Mouse (Mus musculus) granulocyte monocyte progenitor cell, adult 5-6 weeks (primary cell): ENCODE results near the gene Fam198b. TPM values are rescaled to one million over a fixed set of nuclear protein-coding genes. Genes with fewer than 3 reads are reported as not detected.

Experiments used
- ATAC-seq: replicated peaks from 2 replicates; pipeline ENCODE4 v1.8.0; 2016; ENCODE audit warnings: mild to moderate bottlenecking, moderate TSS enrichment, inconsistent platforms; ENCODE audit not compliant: poor library complexity, severe bottlenecking
- total RNA-seq, 2 experiments: library from RNA; stranded (forward) in 1 of 2; stranded (reverse) in 1 of 2; fragments of 200-712, 200-1000 nt in 1 of 2; fragments of >200 nt in 1 of 2; fragmentation: Nextera tagmentation in 1 of 2; gene quantifications; 2 replicates each; pipeline ENCODE4 v1.2.3; 2014 to 2017

The Fam198b gene
- total RNA-seq (2014; fragmentation: Nextera tagmentation) (0.13 and 0.24 TPM in 2 replicates), total RNA-seq (2017) (0.04 and 0.05 TPM in 2 replicates)

- ATAC-seq: no peak
Measured at GRCm38 (mm10) chr3:79884305-79884704, at the start of gene Fam198b. Fam198b (plus strand) TSS chr3:79884533.

GRCm38 (mm10) chr3:79838751-79839150, 45.6 kb upstream of the Fam198b start:
- ATAC-seq: peak; percentile 53

- no peak for ATAC-seq
Measured at GRCm38 (mm10) chr3:79841475-79841874, 42.9 kb upstream of the Fam198b start.

- ATAC-seq: peak; percentile 47
Measured at GRCm38 (mm10) chr3:79842165-79842564, 42.2 kb upstream of the Fam198b start.

GRCm38 (mm10) chr3:79842616-79843016, 41.7 kb upstream of the Fam198b start:
- peak; percentile 77 for ATAC-seq

GRCm38 (mm10) chr3:79843999-79844398, 40.3 kb upstream of the Fam198b start:
- ATAC-seq: peak; percentile 71

- ATAC-seq: peak; percentile 46
Measured at GRCm38 (mm10) chr3:79846633-79847032, 37.7 kb upstream of the Fam198b start.

GRCm38 (mm10) chr3:79848841-79849240, 35.5 kb upstream of the Fam198b start:
- ATAC-seq: no peak

- ATAC-seq: no peak
Measured at GRCm38 (mm10) chr3:79849621-79850020, 34.7 kb upstream of the Fam198b start.

GRCm38 (mm10) chr3:79850656-79851055, 33.7 kb upstream of the Fam198b start:
- no peak for ATAC-seq

GRCm38 (mm10) chr3:79852108-79852507, 32.2 kb upstream of the Fam198b start:
- ATAC-seq: no peak

- ATAC-seq: peak; percentile 84
Measured at GRCm38 (mm10) chr3:79852654-79853166, 31.6 kb upstream of the Fam198b start, which contains the start of gene Tmem144. Tmem144 (minus strand) TSS chr3:79852773.

GRCm38 (mm10) chr3:79857780-79858179, 26.6 kb upstream of the Fam198b start:
- ATAC-seq: no peak

- ATAC-seq: no peak
Measured at GRCm38 (mm10) chr3:79858221-79858620, 26.1 kb upstream of the Fam198b start.

GRCm38 (mm10) chr3:79864824-79865223, 19.5 kb upstream of the Fam198b start:
- ATAC-seq: peak; percentile 99

- no peak for ATAC-seq
Measured at GRCm38 (mm10) chr3:79866089-79866488, 18.2 kb upstream of the Fam198b start.

- ATAC-seq: no peak
Measured at GRCm38 (mm10) chr3:79866526-79866925, 17.8 kb upstream of the Fam198b start.

GRCm38 (mm10) chr3:79867121-79867709, 17.1 kb upstream of the Fam198b start:
- ATAC-seq: no peak

GRCm38 (mm10) chr3:79875471-79875870, 8.9 kb upstream of the Fam198b start:
- no peak for ATAC-seq

GRCm38 (mm10) chr3:79878350-79878749, 6.0 kb upstream of the Fam198b start:
- no peak for ATAC-seq

- ATAC-seq: no peak
Measured at GRCm38 (mm10) chr3:79879246-79879645, 5.1 kb upstream of the Fam198b start.

- no peak for ATAC-seq
Measured at GRCm38 (mm10) chr3:79881645-79882044, 2.7 kb upstream of the Fam198b start.
